Mouse (Mus musculus) CD4-positive, CD25-positive, alpha-beta regulatory T cell, adult 2 months (primary cell): ENCODE data around the gene Tff3.

Experiments used
- DNase-seq: peaks from one replicate; pipeline ENCODE4 v3.0.0-alpha.2; 2012; ENCODE audit warnings: low read depth, low spot score

Gene Tff3

GRCm38 (mm10) chr17:31125548-31126266 lies 3.7 kb downstream of the Tff3 start:
- DNase-seq: no peak

GRCm38 (mm10) chr17:31121975-31122374 lies 7.5 kb downstream of the Tff3 start:
- peak; percentile 81 for DNase-seq

- peak; percentile 91 for DNase-seq
Observed at GRCm38 (mm10) chr17:31119429-31119828, 10.0 kb downstream of the Tff3 start.

GRCm38 (mm10) chr17:31117946-31118345 lies 11.5 kb downstream of the Tff3 start:
- no peak for DNase-seq

GRCm38 (mm10) chr17:31116063-31116462 lies 13.4 kb downstream of the Tff3 start:
- no peak for DNase-seq

GRCm38 (mm10) chr17:31113191-31113856 lies 16.1 kb downstream of the Tff3 start:
- DNase-seq: no peak

- no peak for DNase-seq
Observed at GRCm38 (mm10) chr17:31108388-31108787, 21.1 kb downstream of the Tff3 start.

- no peak for DNase-seq
Observed at GRCm38 (mm10) chr17:31103823-31104222, 25.6 kb downstream of the Tff3 start.

GRCm38 (mm10) chr17:31103007-31103570 lies 26.4 kb downstream of the Tff3 start:
- no peak for DNase-seq

- no peak for DNase-seq
Observed at GRCm38 (mm10) chr17:31098788-31099187, 30.7 kb downstream of the Tff3 start.

GRCm38 (mm10) chr17:31096893-31097292 lies 32.6 kb downstream of the Tff3 start:
- DNase-seq: no peak

- no peak for DNase-seq
Observed at GRCm38 (mm10) chr17:31095570-31095969, 33.9 kb downstream of the Tff3 start.

GRCm38 (mm10) chr17:31094781-31095180 lies 34.7 kb downstream of the Tff3 start:
- DNase-seq: no peak

- no peak for DNase-seq
Observed at GRCm38 (mm10) chr17:31091023-31091735, 38.3 kb downstream of the Tff3 start.

- no peak for DNase-seq
Observed at GRCm38 (mm10) chr17:31089848-31090247, 39.6 kb downstream of the Tff3 start.

- DNase-seq: no peak
Observed at GRCm38 (mm10) chr17:31088711-31089110, 40.7 kb downstream of the Tff3 start.

- DNase-seq: no peak
Observed at GRCm38 (mm10) chr17:31086196-31086595, 43.2 kb downstream of the Tff3 start.

- DNase-seq: no peak
Observed at GRCm38 (mm10) chr17:31085519-31085918, 43.9 kb downstream of the Tff3 start.

- DNase-seq: no peak
Observed at GRCm38 (mm10) chr17:31082296-31083078, 47.0 kb downstream of the Tff3 start.

GRCm38 (mm10) chr17:31079078-31079840 lies 50.2 kb downstream of the Tff3 start:
- DNase-seq: no peak

GRCm38 (mm10) chr17:31078581-31078980 lies 50.9 kb downstream of the Tff3 start:
- no peak for DNase-seq
